Mouse (Mus musculus) ES-Bruce4 (cell line): Measurements from ENCODE around the gene Spdl1.

Experiments used
- CTCF ChIP-seq: IDR thresholded peaks from one replicate; pipeline ENCODE4 v1.8.1; 2011; ENCODE audit warnings: low read depth, low read length
- EP300 ChIP-seq: IDR thresholded peaks from 2 replicates; pipeline ENCODE4 v1.6.1; 2011; ENCODE audit warnings: low read depth, low read length; ENCODE audit not compliant: insufficient read depth
- POLR2A ChIP-seq: IDR thresholded peaks from one replicate; pipeline ENCODE4 v1.8.1; 2011; ENCODE audit warnings: low read length; ENCODE audit not compliant: insufficient read depth

GRCm38 (mm10) chr11:34840283-34840682 is 6.8 kb upstream of the Spdl1 start:
- TF ChIP-seq CTCF (no peak), POLR2A (no peak), EP300 (no peak)
